Mouse (Mus musculus): ENCODE data around the gene Dbt.

Gene Dbt

DNA sequence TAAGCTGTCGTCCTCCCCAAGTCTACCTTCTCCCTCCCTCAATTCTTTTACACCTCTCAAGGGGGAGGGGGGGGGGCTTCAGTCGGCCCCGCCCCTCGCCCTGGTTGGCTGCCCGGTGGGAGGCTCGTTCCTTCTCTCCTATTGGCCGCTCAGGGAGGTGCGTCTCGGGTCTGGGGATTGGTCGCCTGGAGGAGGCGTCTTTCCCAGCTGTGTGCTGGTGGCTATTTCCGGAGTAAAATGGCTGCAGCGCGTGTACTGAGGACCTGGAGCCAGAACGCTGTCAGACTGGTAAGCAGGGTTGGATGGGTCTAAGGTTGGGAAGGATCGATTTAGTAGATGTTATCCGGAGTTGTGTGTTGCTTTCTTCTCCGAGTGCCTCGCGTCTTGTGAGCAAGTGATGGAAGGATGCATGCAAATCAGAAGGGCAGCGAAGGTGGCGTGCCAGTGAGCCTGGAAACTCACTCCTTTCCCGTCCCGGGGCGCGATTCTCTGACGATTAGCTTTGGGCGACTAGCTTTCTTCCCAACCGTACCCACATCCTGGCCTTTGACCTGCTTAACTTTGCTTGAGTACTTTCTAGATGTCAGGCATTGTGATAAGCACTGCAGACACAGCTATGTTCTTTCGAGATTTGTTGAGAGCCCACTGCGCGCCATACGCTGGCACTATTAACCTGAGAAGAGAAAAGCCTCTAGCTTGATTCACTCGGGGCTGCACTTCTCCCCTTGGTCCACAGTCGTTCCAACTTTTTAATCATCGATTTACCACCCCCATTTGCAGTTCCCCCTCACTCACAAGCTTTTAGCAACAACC, at the start of gene Dbt:
Gene Dbt (plus strand): TSS at position 167 of the 813 bp plus-strand sequence.
- peak; percentile 72 for DNase-seq (ENCODE audit: low spot score)

DNA sequence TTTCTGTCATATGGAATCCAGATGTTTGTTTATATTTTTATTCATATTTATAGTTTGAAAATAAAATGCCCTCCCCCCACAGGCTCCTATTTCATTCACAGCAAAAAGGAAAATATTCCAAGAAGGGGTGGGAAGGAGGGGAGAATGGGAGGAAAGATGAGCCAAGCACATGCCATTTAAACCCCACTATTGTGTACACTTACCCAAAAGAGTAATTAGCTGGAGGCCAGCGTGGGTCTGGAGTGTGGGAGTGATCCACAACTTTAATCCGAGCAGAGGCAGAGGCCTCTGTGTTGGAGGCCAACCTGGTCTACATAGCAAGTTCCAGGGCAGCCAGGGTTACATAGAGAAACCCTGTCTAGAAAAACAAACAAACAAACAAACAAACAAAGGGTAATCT, 48.6 kb upstream of the Dbt start:
- DNase-seq (ENCODE audit: low spot score), result no peak

DNA sequence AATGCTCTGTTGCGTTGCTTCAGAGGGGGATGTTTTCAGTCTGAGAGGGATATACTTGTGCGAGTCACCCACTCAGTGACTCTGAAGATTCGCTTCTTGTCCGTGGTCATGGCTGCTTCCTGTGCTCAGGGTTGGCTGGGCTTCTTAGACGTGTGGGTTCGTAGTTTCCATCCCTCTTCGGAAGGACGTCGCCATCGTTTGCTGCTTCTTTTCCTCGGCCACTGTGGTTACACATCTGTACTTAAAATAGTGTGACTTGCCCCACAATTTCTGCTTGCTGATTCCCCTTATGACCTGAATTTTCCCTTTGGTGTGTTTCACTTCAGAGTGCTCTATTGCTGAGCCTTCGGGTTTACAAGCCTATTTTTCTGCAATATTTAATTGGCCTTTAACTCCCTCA, 47.2 kb upstream of the Dbt start:
- DNase-seq (ENCODE audit: low spot score), result no peak

GRCm38 (mm10) chr3:116474602-116475001, 38.3 kb upstream of the Dbt start:
- DNase-seq (ENCODE audit: low spot score), result no peak

- DNase-seq (ENCODE audit: low spot score), result no peak
Measured at GRCm38 (mm10) chr3:116476686-116477298, 36.1 kb upstream of the Dbt start.

DNA sequence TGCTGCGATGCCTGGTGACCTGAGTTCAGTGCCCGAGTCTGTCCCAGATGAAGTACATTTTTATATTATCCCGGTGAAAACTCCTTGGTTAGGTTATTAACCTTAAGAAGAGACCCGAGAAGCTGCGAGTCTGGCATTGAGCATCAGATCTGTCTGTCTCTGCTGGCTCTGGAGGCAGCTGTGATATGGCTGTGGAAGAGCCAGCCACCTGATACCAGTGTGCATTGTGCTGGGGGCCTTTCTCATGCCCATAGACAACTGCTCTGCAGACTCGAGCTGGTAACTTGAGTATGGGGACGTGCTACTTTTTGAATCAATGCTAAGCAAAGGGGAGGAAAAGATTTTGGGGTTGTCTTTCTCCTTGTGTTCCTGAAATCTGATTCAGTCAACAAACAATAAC, 35.5 kb upstream of the Dbt start:
- no peak for DNase-seq (ENCODE audit: low spot score)

GRCm38 (mm10) chr3:116480119-116480518, 32.8 kb upstream of the Dbt start:
- DNase-seq (ENCODE audit: low spot score), result no peak

DNA sequence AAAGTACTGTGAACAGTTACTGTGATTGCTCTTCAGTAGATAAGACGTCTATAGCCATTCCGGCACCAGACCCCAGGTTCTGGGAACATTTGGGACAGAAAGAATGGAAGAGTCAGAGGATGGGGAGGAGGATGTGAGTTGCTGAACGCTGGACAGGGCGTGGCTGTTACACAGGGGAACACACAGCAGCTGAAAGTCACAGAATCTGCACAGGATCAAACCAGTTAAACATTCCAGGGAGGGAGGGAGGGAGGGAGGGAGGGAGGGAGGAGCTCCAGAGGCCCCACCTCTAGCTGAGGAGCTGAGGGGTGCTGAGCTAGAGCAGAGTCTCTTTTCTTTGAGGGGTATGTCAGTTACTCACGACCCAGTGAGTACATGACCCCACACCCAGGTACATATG, 31.9 kb upstream of the Dbt start:
- DNase-seq (ENCODE audit: low spot score), result no peak

- DNase-seq (ENCODE audit: low spot score), result no peak
Measured at GRCm38 (mm10) chr3:116482724-116483123, 30.1 kb upstream of the Dbt start.

GRCm38 (mm10) chr3:116483271-116483670, 29.6 kb upstream of the Dbt start:
- no peak for DNase-seq (ENCODE audit: low spot score)

DNA sequence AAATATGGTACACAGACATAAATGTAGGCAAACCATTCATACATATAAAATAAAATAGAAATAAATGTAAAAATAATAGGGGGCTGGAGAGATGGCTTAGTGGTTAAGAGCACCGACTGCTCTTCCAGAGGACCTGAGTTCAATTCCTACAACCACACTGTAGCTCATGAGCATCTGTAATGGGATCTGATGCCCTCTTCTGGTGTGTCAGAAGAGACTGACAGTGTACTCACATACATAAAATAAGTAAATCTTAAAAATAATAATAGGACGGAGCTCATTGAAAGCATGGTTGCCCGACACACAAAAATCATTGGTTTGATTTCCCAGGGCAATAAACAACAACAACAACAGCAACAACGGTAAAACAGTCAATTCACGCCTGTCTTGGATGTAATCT, 21.9 kb upstream of the Dbt start:
- DNase-seq (ENCODE audit: low spot score), result no peak

DNA sequence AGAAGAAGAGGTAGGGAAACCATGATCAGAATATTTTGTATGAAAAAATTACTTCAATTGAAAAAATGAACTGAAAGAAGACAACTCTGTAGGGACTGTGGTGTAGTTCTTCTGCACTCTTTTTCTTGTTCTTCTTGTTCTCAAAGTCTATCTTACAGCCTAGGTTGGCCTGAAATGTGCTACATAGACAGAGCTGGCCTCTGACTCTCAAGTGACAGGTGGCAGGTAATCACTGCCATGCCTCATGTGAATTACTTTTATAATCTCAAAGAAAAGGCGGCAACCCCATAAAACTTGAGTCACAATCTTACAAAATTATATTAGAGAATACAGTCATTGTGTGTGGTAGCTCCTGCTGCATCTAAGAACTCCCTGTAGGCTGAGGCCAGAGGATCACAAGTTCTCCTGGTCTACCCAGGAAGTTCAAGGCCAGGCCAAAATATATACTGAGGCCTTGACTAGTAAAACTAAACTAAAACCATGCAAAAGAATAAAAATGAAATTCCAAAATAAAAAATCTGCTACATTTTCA, 20.9 kb upstream of the Dbt start:
- DNase-seq (ENCODE audit: low spot score), result no peak

DNA sequence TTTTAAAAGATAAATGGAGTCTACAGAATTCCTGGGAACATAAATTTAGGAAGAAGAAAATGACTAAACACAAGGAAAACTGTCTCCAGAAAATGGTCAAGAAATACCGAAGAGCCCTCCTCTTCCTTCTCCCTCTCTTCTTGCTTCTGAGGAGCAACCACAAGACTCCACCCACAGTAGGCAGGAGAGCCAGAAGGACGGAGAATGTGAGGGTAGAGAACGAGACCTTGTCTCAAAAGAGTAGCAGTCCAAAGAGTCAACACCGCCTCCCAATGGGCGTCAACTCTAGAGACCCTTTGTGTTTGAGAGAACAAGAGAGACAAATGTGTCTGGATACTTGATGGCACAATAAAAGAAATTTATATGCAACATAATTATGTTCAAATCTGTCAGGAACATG, 19.2 kb upstream of the Dbt start:
- no peak for DNase-seq (ENCODE audit: low spot score)

DNA sequence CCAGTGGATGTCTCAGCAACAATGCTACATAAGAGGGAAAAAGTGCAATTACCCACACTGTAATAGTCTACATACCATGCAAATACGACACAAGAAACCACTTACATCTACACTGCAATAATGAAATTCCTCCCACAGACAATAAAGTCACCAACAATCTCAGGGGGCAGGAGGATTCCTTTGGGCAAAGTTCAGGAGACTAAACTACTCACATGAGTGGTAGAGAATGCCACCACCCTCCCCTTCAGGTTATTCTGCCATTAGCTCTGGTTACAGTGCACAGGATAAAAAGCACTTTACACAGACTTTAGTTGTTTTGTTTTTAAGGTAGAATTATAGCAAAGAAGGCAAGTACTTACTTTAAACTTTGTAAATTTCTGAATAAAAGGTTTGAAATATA, 17.2 kb upstream of the Dbt start:
- DNase-seq (ENCODE audit: low spot score), result no peak

GRCm38 (mm10) chr3:116507772-116508351, 5.0 kb upstream of the Dbt start, which contains the start of gene Rtca:
Gene Rtca (minus strand): TSS chr3:116508208.
- DNase-seq (ENCODE audit: low spot score), result peak; percentile 98

DNA sequence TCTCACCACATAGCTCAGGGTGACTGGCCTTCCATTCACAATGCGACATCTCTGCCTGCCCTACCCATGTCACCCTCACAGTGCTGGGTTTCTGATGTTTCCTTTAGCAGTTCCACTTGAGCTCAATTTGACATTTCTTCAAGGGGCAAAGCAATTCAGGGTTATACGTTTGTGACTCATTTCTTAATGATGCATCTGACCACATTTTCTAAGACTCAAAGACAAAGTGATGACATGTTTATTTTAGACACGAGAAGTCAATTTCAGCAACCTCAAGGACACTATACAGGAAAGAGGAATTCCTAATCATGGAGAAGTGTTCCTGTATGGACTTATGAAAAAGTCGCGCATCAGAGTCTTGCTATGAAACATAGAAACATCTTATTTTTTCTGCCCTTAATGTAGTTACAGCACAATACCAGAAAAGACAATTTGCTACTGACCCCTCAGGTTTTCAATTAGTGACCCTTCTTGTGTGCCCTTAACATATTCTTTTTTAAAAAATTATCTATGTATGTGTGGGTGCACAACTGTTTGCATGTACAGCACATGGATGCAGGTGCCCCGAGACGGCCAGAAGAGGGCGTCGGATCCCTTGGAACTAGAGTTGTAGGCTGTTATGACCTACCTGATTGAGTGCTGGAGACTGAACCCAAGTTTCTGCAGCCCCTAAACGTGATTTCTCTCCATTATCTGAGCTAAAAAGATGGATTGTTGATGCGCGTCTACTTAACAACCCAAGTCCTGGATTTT, 543 bp upstream of the Dbt start:
- peak; percentile 7 for DNase-seq (ENCODE audit: low spot score)

DNA sequence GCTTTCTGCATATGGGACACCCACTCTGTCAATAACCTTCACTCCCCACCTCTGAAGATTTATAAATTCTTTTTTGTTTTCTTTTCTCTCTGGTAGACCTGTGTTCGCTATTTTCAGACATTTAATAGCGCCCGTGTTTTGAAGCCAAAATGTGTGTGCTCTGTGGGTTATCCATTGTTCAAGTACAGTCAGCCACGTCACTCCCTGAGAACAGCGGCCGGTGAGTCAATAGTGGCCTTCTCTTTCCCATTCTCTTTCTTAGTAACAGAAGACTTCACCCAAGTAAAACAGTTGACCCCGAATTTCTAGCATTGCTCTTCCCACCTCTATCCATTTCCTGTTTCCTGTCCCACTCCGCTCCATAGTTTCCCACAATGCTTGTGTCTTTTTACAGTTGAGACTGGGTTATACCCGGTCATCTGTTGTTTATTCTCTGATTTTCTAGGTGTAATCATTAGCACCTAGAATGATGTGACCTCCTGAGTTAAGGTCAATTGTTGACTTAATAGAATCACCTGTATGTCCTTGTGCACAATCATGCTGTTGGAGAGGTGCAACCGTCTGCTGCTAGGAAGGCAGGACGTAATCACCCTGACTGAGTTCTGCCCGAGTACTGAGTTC, 7.4 kb downstream of the Dbt start:
- no peak for DNase-seq (ENCODE audit: low spot score)

DNA sequence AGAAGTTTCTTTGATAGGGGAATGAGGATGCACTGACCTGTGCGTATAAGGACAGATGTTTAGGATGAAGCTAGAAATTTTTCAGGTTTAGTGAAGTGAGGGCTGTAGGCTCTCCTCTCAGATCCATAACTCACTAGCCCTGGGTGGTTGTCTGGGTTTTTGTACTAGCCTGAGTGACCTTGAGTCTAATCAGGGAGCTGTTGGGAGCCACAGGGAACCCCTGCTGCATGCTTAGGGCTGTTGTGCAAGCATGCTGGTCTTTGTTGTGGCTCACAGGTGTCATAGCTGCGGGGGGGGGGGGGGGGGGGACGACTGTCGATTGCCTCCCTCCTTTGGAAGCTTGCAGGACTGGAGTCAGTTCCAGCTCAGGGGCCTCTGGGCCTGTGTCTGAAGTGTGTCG, 16.9 kb downstream of the Dbt start:
- DNase-seq (ENCODE audit: low spot score), result no peak

DNA sequence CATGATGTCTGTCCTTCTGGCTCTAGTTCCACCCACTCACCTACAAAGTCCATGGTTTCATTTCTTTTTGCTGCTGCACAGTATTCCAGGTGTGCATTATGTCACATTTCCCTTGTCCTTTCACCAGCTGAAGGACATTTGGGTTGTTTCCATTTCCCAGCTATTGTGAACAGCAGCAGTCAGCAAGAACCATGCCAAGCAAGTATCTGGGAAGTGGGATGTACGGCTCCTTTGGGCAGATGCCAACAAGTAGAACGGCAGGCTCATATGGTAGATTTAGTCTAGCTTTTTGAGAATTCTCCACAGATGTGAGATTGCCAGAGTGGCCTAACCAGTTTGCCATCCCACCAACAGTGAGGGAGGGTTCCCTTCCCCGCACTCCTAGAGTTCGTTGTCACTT, 18.0 kb downstream of the Dbt start:
- DNase-seq (ENCODE audit: low spot score), result no peak

GRCm38 (mm10) chr3:116536428-116537199, 23.7 kb downstream of the Dbt start:
- no peak for DNase-seq (ENCODE audit: low spot score)

DNA sequence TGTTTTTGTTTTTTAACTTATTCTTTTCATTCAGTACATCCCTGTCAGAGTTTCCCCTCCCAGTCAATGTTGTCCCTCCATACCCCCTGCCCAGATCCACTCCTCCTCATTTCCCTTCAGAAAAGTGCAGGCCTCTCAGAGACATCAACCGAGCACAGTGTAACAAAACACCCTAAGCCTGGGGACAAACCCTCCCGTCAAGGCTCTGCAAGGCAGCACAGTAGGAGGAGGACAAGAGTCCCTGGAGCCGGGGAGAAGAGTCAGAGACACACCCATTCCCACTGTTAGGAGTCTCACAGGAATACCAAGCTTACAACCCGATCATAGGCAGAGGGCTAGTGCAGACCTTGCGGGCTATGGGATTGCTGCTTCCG, 24.3 kb downstream of the Dbt start:
- no peak for DNase-seq (ENCODE audit: low spot score)

All from urinary bladder, postnatal 25 days (tissue).